Mouse (Mus musculus): Measurements from ENCODE around the gene Abr.

DNA sequence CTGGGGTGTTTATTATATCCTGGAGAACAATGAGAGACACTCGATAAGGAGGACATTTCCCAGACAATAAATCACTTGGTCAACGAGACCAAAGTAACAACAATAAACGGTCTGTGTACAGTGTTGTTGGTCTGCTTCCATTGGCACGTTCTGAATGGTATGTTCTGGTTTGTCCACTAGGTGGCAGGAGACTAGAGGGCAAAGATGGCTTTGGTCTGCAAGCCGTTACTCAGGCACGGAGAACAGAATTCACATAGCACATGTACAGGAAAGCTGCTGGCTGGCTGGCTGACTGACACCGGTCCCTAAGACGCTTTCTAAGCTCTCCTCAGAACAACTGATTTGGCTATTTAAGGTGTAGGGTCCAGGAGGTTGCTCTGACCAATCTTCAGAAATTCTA is 97.2 kb downstream of the Abr start:
- TF ChIP-seq CTCF (IDR thresholded peaks at IDR 0.05; ENCODE audit: borderline replicate concordance, extremely low read depth, insufficient read depth, insufficient read length) (peak; percentile 84), POLR2A (IDR thresholded peaks at IDR 0.05; ENCODE audit: borderline replicate concordance, extremely low read depth, insufficient read depth, insufficient read length, poor library complexity, severe bottlenecking) (no peak)

Measured in brain, embryonic 14.5 days (tissue).